Mouse (Mus musculus) neural tube, embryonic 11.5 days (tissue): ENCODE measurements around the gene Gpbp1. TPM values are rescaled to one million over a fixed set of nuclear protein-coding genes. Genes with fewer than 3 reads are reported as not detected.
A peak's percentile ranks its signal among the peaks of the same experiment; 100 is the strongest.

Experiments used
- ATAC-seq: fragments of 200-750 bp; cut with Nextera tagmentation; 2 replicates; pipeline ENCODE4 v1.8.0; 2017; ENCODE audit warnings: moderate number of reproducible peaks, mild to moderate bottlenecking, moderate TSS enrichment, moderate library complexity; ENCODE audit not compliant: insufficient read depth, low FRiP score, low TSS enrichment
- DNase-seq: peaks from one replicate; pipeline ENCODE4 v3.0.0-alpha.2; 2015; ENCODE audit warnings: low spot score
- H3K27ac ChIP-seq: fragments of 300-500 bp; sonication (generic); 2 replicates; pipeline ENCODE4 v1.5.1; 2014; ENCODE audit warnings: low read depth, mild to moderate bottlenecking, low read length
- H3K27me3 ChIP-seq: fragments of 300-500 bp; sonication (generic); 2 replicates; pipeline ENCODE4 v1.6.1; 2014; ENCODE audit warnings: mild to moderate bottlenecking, low read length, mixed read lengths; ENCODE audit not compliant: control insufficient read depth, insufficient read depth
- H3K36me3 ChIP-seq: fragments of 300-500 bp; sonication (generic); 2 replicates; pipeline ENCODE4 v1.6.1; 2014; ENCODE audit warnings: mild to moderate bottlenecking, low read length, moderate library complexity, mixed read lengths; ENCODE audit not compliant: control insufficient read depth, insufficient read depth
- H3K4me1 ChIP-seq: fragments of 300-500 bp; sonication (generic); 2 replicates; pipeline ENCODE4 v1.6.1; 2014; ENCODE audit warnings: low read length, mixed read lengths; ENCODE audit not compliant: control insufficient read depth, insufficient read depth
- H3K4me2 ChIP-seq: fragments of 300-500 bp; sonication (generic); 2 replicates; pipeline ENCODE4 v1.6.1; 2014; ENCODE audit warnings: low read depth, mild to moderate bottlenecking, moderate library complexity
- H3K4me3 ChIP-seq: fragments of 300-500 bp; sonication (generic); 2 replicates; pipeline ENCODE4 v1.5.1; 2014; ENCODE audit warnings: low read depth, low read length
- H3K9ac ChIP-seq: fragments of 300-500 bp; sonication (generic); 2 replicates; pipeline ENCODE4 v1.6.1; 2014; ENCODE audit warnings: mild to moderate bottlenecking, low read length
- H3K9me3 ChIP-seq: fragments of 300-500 bp; sonication (generic); 2 replicates; pipeline ENCODE4 v1.6.1; 2016; ENCODE audit warnings: low read length; ENCODE audit not compliant: control insufficient read depth
- WGBS: fragments of 180-500 bp; shearing (Covaris S2); extraction: QIAGEN DNeasy Blood & Tissue Kit; methylation state at CpG from one replicate; pipeline ENCODE4 v1.1.7; 2014; 5-methylcytosine and 5-hydroxymethylcytosine counted together
- polyA plus RNA-seq: library from polyadenylated mRNA; unstranded; fragments of >200 nt; fragmentation: Nextera tagmentation; extraction: Ambion mirVana; gene quantifications from 2 replicates; pipeline ENCODE4 v1.2.1, GENCODE M21; 2014

Gpbp1 gene
- polyA plus RNA-seq, 1 experiment from 2014 or later: 129 TPM

DNA sequence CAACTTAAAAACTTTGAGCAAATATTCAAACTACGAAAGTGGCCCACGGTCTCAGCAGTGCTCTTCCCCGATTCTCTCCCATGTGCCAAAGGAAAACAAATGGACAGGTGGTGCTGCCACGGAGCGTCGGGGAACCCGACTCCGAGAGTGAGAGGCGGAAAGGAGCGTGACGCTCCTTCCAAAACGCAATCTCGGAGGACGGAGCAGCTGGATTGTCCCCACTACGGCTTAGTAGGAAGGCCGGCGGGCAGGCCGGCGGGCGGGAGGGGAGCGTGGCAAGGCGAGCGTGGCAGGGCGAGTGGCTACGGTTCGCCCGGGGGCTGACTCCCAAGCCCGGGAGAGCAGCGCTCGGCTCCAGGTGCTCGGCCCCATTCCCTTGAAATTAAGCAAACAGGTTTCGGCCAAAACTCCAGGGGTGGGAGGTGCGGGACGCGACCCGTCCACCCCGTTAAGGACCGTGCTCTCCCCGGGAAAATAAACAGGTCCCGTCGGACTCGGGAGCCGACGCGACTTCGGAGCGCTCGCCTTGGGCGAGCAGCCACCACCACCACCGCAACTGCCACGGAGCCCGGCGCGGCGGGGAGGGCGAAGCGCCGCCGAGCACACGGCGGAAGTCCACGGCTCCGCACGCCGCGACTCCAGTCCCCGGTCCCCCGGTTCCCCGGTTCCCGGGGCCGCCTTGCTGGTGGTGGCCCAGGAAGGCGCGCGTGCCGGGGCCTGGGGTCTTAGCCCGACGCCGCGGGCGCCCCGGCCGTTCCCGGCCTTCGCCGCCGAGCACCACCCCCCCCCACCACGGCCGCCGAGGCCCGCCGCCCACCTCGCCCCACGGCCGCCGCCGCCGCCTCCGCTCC is 1.0 kb downstream of the Gpbp1 start:
- H3K4me2 ChIP-seq: peak overlapping the region; percentile 62
- peak; percentile 13 for ATAC-seq

DNA sequence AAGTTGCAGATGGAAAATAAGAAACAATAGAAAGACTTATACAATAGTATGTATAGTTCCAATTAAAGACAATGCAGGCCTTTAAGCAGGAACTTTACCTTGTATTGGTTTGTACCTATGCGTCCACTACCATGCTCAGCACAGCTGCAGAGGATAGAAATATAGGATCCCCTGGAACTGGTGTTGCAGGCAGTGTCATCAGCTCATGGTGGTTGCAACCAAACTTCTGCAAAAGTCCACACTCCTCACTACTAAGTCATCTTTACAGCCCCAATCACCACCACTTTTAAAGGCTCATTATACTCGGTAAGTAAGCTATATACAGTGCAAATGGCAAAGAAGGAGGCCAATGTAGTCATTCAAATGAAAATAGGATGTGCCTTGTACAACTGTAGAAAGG is 12.2 kb downstream of the Gpbp1 start:
- H3K9ac ChIP-seq: no peak overlapping the region
- H3K4me3 ChIP-seq: no peak overlapping the region
- no peaks in the 10 kb centered on the region for H3K36me3 ChIP-seq
- no peaks in the 10 kb centered on the region for H3K4me1 ChIP-seq
- WGBS: 71% methylated on average over 2 of the region's 2 CpGs
- H3K4me2 ChIP-seq: no peak overlapping the region
- DNase-seq (no peak), ATAC-seq (no peak)
- H3K27ac ChIP-seq: no peak overlapping the region
- no peaks in the 10 kb centered on the region for H3K9me3 ChIP-seq
- H3K27me3 ChIP-seq: no peaks in the 10 kb centered on the region

More for the DNA sequence above, 1.0 kb downstream of the Gpbp1 start:
- Histone ChIP-seq H3K4me1 (peaks cover 16% of the 10 kb centered on the region), H3K27ac (peak overlapping the region; percentile 98), H3K4me3 (peak overlapping the region; percentile 94), H3K27me3 (peaks cover 12% of the 10 kb centered on the region; the same call in 1 of the 2 replicates), H3K9me3 (no peaks in the 10 kb centered on the region), H3K9ac (peak overlapping the region; percentile 97), H3K36me3 (no peaks in the 10 kb centered on the region)
- WGBS: under 1% methylated on average over 69 of the region's 98 CpGs
- peak; percentile 44 for DNase-seq

DNA sequence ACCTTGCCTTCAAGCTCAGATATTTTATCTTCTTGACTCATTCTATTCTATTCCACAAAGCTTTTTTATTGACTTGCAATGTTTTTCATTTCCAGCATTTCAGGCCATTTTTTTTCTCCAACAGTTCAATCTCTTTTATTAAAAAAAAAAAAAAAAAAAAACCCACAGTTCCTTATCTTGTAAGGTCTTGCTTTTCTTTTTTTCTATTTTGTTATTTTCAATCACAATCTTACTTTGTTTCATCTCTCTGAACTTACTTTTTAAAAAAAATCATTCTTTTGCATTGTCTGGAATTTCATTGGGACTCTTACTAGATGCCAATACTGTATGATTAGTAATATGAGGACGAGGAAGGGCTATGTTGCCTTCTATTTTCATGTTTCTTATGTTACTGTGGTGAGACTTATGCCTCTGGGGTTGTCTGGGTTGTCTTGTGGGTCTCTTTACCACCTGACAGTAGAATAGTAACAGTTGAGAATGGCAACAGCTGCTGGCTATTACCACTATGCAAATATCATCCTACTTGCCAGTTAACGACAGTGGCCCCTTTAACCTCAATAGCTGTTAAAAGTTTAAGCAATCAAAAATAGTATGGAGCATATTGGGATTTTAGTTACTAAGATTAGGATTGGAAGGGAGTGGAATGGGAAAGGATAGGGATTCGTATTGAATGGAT is 19.2 kb downstream of the Gpbp1 start:
- DNase-seq: no peak
- H3K9ac ChIP-seq: no peak overlapping the region
- no peaks in the 10 kb centered on the region for H3K36me3 ChIP-seq
- H3K4me3 ChIP-seq: no peak overlapping the region
- no peaks in the 10 kb centered on the region for H3K27me3 ChIP-seq
- H3K4me1 ChIP-seq: no peaks in the 10 kb centered on the region
- WGBS: 84% methylated on average over 3 of the region's 3 CpGs
- ATAC-seq: no peak
- no peaks in the 10 kb centered on the region for H3K9me3 ChIP-seq
- H3K4me2 ChIP-seq: no peak overlapping the region
- no peak overlapping the region for H3K27ac ChIP-seq

DNA sequence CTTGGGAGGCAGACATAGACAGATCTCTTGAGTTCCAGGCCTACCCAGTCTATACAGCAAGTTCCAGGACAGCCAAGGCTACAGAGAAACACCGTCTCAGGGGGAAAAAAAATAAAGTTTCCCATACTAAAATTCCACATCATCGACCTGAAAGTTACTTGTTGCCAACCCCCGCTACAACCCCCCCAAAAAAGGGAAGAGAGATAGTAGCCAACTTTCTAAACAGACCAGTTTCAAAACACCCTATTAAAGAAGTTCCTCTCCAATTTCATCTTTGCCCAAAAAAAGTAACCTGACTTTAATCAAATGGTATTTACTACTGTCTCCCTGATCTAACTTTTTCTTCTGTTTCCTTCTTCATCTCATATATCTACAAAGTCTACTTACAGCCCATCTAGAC is 22.6 kb downstream of the Gpbp1 start:
- WGBS: 86% methylated on average over 3 of the region's 3 CpGs
- ATAC-seq: no peak
- Histone ChIP-seq H3K9me3 (no peaks in the 10 kb centered on the region), H3K4me2 (no peak overlapping the region), H3K27me3 (no peaks in the 10 kb centered on the region), H3K9ac (no peak overlapping the region), H3K4me1 (no peaks in the 10 kb centered on the region), H3K4me3 (no peak overlapping the region), H3K36me3 (no peaks in the 10 kb centered on the region), H3K27ac (no peak overlapping the region)
- no peak for DNase-seq

DNA sequence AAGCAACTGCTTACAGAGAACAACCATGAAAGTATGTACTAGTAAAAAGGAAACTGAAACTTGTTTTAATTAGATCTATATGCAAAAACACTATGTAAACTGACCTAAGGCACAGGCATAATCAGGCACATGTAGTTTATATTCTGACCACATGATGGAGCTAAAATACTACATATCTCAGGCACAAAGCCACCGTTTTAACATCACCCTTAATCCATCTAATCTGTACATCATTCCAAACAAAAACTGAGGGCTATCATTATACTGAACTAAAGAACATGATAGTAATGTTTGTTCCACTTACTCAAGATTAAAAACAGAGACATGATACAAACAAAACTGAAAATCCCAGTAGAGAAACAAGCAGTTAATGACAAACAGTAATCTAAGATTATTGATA is 28.5 kb downstream of the Gpbp1 start:
- 35% methylated on average over 1 of the region's 1 CpGs for WGBS
- no peaks in the 10 kb centered on the region for H3K27me3 ChIP-seq
- ATAC-seq (no peak), DNase-seq (no peak)
- no peak overlapping the region for H3K4me3 ChIP-seq
- no peaks in the 10 kb centered on the region for H3K9me3 ChIP-seq
- H3K36me3 ChIP-seq: no peaks in the 10 kb centered on the region
- no peak overlapping the region for H3K4me2 ChIP-seq
- no peak overlapping the region for H3K9ac ChIP-seq
- H3K4me1 ChIP-seq: no peaks in the 10 kb centered on the region
- H3K27ac ChIP-seq: no peak overlapping the region

DNA sequence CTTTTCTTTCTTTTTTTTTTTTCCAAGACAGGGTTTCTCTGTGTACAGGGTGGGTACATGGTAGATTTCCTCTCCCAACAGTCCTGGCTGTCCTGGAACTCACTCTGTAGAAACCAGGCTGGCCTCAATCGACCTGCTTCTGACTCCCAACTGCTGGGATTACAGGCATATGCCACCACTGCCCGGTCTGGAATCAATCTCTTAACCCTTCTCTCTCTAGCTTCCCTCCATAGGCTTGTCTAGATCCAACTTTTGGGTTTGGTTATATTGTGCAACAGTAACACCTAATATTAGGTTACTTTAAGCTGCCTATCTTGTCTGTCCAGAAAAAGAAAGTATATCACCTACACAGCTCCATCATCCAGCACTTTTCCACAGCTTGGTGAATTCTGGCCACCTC is 33.1 kb downstream of the Gpbp1 start:
- Histone ChIP-seq H3K4me1 (no peaks in the 10 kb centered on the region), H3K9ac (no peak overlapping the region), H3K9me3 (no peaks in the 10 kb centered on the region), H3K36me3 (no peaks in the 10 kb centered on the region), H3K4me2 (no peak overlapping the region), H3K27ac (no peak overlapping the region), H3K27me3 (no peaks in the 10 kb centered on the region), H3K4me3 (no peak overlapping the region)
- ATAC-seq: no peak
- 79% methylated on average over 2 of the region's 2 CpGs for WGBS
- DNase-seq: no peak

DNA sequence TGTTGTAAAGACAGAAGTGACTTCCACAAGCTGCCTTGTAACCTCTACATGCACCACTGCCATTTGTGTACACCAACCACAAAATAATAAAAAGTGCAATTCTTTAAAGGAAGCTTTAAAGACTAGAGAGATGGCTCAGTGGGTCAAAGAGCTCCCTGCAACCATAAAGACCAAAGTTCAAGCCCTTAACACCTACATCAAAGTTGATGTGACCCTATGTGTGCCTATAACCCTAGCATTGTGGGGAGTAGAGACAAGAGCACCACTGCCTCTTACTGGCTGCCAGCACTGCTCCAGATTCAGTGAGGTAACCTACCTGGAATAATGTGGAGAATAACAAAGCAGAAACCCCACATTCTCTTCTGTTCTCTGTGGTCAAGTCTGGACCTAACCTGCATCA is 45.6 kb downstream of the Gpbp1 start:
- DNase-seq (no peak), ATAC-seq (no peak)
- Histone ChIP-seq H3K4me3 (no peak overlapping the region), H3K4me1 (no peaks in the 10 kb centered on the region), H3K36me3 (no peaks in the 10 kb centered on the region), H3K4me2 (no peak overlapping the region), H3K9me3 (no peaks in the 10 kb centered on the region), H3K27me3 (no peaks in the 10 kb centered on the region), H3K9ac (no peak overlapping the region), H3K27ac (no peak overlapping the region)

DNA sequence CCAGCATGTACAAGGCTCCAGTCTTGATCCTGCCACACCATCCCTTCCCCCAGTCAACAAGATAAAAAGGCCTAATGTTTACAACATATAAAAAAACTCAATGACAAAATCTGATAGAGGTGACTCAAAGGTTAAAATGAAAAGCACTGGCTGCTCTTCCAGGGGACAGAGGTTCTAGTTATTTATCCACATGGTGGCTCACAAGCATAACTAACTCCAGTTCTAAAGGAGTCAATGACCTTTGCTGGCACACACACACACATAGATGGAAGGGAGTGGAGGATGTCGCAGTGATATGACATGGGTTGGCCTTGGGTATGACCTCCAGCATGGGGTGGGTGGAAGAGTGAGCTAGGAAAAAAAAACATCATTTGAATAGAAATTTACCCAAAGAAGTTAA is 58.7 kb downstream of the Gpbp1 start:
- Histone ChIP-seq H3K4me3 (no peak overlapping the region), H3K4me2 (no peak overlapping the region), H3K27ac (no peak overlapping the region), H3K27me3 (no peaks in the 10 kb centered on the region), H3K9me3 (no peaks in the 10 kb centered on the region), H3K9ac (no peak overlapping the region), H3K4me1 (no peaks in the 10 kb centered on the region), H3K36me3 (peaks cover 6% of the 10 kb centered on the region; the same call in 1 of the 2 replicates)
- no peak for DNase-seq
- WGBS: 94% methylated on average over 1 of the region's 1 CpGs
- no peak for ATAC-seq

DNA sequence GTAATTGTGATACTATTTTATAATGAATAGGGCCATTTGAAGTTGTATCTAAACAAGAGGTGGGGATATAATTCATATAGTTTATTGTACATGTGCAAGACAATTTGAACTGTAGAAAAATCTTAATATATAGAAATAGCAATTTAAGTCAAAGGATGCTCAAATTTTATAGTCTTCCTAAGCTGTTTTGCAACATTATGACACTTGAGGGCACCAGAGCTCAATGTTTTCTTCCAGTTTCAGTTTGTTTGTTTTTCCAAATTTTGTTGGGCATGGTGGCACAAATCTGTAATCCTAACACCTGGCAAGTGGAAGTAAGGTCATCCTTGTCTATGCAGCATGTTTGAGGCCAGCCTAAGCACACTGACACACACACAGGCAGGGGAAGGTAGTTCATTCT is 68.6 kb downstream of the Gpbp1 start:
- no peaks in the 10 kb centered on the region for H3K9me3 ChIP-seq
- no peaks in the 10 kb centered on the region for H3K36me3 ChIP-seq
- no peaks in the 10 kb centered on the region for H3K27me3 ChIP-seq
- no peak overlapping the region for H3K4me3 ChIP-seq
- H3K9ac ChIP-seq: no peak overlapping the region
- no peak overlapping the region for H3K27ac ChIP-seq
- DNase-seq (no peak), ATAC-seq (no peak)
- H3K4me1 ChIP-seq: no peaks in the 10 kb centered on the region
- H3K4me2 ChIP-seq: no peak overlapping the region
